Mouse (Mus musculus) forelimb bud, embryonic 11.5 days (tissue): ENCODE results near the gene 1700024G13Rik.

Experiments
- DNase-seq: peaks from one replicate; pipeline ENCODE4 v3.0.0-alpha.2; 2012; ENCODE audit warnings: low read depth, low spot score

1700024G13Rik gene

DNA sequence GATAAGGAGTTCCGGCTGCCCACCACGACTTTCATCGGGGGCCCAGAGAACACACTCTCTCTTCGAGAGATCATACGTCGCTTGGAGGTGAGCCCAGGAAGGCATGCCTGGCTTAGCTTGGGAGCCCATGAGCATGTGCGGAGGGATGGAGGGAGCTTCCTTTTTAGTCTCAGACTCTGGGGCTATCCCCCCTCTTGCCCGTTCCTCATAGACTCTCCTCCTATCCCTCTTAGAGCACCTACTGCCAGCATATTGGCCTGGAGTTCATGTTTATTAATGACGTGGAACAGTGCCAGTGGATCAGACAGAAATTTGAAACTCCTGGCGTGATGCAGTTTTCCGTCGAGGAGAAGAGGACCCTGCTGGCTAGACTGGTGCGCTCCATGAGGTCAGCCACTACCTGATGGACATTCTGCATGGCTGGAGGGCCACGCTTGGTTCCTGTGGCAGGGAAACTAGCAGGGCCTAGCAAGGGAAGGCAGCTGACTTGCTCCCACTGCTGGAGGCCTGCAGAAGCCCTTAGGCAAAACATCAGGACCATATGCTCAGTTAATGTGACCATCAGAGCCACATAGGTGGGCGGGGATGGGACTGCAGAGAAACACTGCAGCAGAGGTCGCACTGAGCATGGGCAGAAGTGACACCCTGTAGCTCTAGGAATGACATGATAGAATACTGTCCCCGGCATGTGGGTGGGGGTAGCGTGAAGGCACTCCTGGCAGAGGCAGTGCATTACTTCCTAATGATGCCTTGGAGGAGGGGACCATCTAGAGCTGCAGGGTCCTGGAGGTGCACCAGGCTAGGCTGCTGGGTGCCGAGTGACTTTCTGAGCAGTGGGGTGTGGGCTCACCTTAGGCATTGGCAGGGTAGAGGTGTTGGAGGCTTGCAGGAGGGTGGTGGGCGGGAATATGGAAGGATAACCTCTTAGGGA is 55.4 kb downstream of the 1700024G13Rik start:
- DNase-seq, result no peak

DNA sequence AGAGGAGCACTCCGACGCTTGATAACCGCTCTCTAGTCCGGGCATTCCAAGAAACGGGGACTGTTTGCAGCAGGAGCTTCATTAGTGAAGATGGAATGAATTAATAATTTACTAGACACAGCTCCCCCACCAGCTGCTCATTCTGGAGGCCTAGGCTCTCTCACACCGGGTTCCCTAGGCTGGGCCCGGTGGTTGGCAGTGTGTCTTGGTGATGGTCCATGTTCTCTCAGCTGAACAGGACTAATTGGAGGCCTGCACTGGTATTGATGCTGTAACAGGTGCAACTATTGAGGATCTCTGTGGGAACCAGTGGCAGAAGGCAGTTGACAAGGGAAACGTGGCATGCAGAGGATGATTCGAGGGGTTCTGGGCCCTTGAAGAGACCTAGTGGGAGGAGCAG is 60.8 kb downstream of the 1700024G13Rik start:
- DNase-seq, result no peak
